Mouse (Mus musculus) spleen, adult 2 months (tissue): ENCODE results near the gene Trpm1. TPM values are rescaled to one million over a fixed set of nuclear protein-coding genes. Genes with fewer than 3 reads are reported as not detected.
A peak's percentile ranks its signal among the peaks of the same experiment; 100 is the strongest.

ENCODE experiments used
- DNase-seq, 2 experiments: peaks; one replicate each; pipeline versions ENCODE4 v3.0.0 to v3.0.0-alpha.2; 2012 to 2021; ENCODE audit warnings: low spot score in 2 of 2, low read depth in 1 of 2
- H3K27ac ChIP-seq: fragments of 200-500 bp; 2 replicates; pipeline ENCODE4 v1.5.1; 2012; ENCODE audit warnings: low read length, inconsistent platforms; ENCODE audit not compliant: insufficient read depth
- H3K27me3 ChIP-seq: fragments of 200-500 bp; 2 replicates; pipeline ENCODE4 v1.6.1; 2012; ENCODE audit warnings: mild to moderate bottlenecking, moderate library complexity, low read length, inconsistent platforms; ENCODE audit not compliant: control insufficient read depth, insufficient read depth
- H3K36me3 ChIP-seq: fragments of 200-500 bp; 2 replicates; pipeline ENCODE4 v1.6.1; 2012; ENCODE audit warnings: mild to moderate bottlenecking, low read length, inconsistent platforms; ENCODE audit not compliant: control insufficient read depth, insufficient read depth
- H3K4me1 ChIP-seq: fragments of 200-500 bp; 2 replicates; pipeline ENCODE4 v1.6.1; 2011; ENCODE audit warnings: inconsistent platforms; ENCODE audit not compliant: control insufficient read depth, insufficient read depth, insufficient read length
- H3K4me3 ChIP-seq: fragments of 200-500 bp; 2 replicates; pipeline ENCODE4 v1.5.1; 2011; ENCODE audit warnings: mild to moderate bottlenecking, inconsistent platforms; ENCODE audit not compliant: insufficient read depth, insufficient read length; ENCODE audit errors: extremely low read depth
- CTCF ChIP-seq: fragments of 200-500 bp; IDR thresholded peaks from 2 replicates; pipeline ENCODE4 v1.5.1; 2011; ENCODE audit warnings: mild to moderate bottlenecking, inconsistent platforms; ENCODE audit not compliant: insufficient read depth, insufficient read length, insufficient replicate concordance; ENCODE audit errors: extremely low read depth
- POLR2A ChIP-seq: fragments of 200-500 bp; IDR thresholded peaks from 2 replicates; pipeline ENCODE4 v1.6.1; 2011; ENCODE audit warnings: low read depth, low read length, inconsistent platforms
- WGBS: fragments of 180-500 bp; shearing (Covaris S2); methylation state at CpG from one replicate; pipeline ENCODE4 v1.1.7; 2018; 5-methylcytosine and 5-hydroxymethylcytosine counted together
- polyA plus RNA-seq: library from polyadenylated mRNA; depleted of rRNA; stranded (reverse); fragments of >200 nt; gene quantifications from 2 replicates; pipeline ENCODE4 v1.2.3, GENCODE M21; 2012

Gene Trpm1
- polyA plus RNA-seq, 1 experiment = 0.97 TPM

DNA sequence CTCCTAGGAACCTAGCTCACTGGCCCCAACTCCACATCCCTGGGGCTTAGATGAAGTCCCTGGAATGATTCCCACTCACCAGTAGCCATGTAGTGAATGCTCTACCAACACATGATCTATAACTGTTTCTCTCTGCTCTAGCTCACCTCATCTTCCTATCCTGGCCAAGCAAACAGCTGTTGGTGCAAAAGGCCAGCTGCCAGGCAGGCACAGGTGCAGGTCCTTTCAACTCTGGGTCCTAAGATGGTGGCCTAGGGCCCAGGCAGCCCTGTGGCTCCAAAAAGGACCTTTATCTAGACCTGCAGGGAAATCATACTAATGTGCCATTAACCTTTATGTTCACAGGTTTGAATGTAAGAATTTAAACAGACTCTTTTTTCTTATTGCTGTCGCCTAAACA is 10.3 kb downstream of the Trpm1 start:
- no peak overlapping the region for H3K27ac ChIP-seq
- WGBS = 84% methylated on average over 1 of the region's 1 CpGs
- no peaks in the 10 kb centered on the region for H3K27me3 ChIP-seq
- no peak overlapping the region for H3K4me3 ChIP-seq
- peaks cover 7% of the 10 kb centered on the region; the same call in 1 of the 2 replicates for H3K4me1 ChIP-seq
- DNase-seq = no peak
- no peaks in the 10 kb centered on the region for H3K36me3 ChIP-seq
- TF ChIP-seq CTCF (no peak), POLR2A (no peak)

DNA sequence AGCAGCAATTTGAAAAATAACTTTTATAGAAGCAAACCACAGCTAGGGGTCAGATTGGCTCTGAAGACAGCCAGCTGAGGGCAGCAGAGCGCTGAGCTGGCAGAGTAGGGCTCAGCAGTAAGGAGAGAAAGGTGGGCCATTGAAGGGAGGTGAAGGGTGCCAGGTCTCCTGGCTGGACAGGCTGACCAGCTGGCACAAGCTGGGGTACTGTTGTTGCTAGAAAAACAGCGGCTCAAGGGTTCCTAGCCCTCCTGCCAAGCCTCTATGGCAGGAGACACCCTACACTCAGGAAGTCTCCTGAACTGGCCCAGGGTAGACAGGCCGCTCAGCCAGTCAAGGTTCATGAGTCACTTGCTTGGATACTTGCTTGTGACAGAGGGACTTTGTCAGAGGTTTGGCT is 11.4 kb downstream of the Trpm1 start:
- Histone ChIP-seq H3K4me3 (no peak overlapping the region), H3K36me3 (no peaks in the 10 kb centered on the region), H3K4me1 (no peaks in the 10 kb centered on the region; the same call in 1 of the 2 replicates), H3K27me3 (no peaks in the 10 kb centered on the region), H3K27ac (no peak overlapping the region)
- TF ChIP-seq POLR2A (no peak), CTCF (peak; percentile 61; the same call in 1 of the 2 replicates)
- WGBS = 66% methylated on average over 3 of the region's 3 CpGs
- DNase-seq = no peak

DNA sequence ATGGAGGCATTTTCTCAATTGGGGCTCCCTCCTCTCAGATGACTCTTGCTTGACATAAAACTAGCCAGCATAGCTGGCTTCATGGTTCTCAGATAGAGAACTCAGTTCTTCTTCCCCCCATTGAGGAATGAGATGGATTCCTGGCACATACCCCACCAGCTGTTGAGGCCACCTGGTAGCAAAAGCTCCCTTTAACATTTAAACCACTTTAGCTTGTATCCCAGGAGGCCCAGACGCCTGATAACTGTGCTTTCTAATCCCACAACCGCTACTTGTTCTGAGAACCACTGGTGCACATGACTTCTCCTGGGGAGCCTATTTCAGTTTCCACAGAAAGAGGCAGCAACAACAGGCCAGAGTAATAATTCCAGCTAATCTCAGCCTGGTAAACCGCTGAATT is 12.4 kb downstream of the Trpm1 start:
- H3K27ac ChIP-seq = no peak overlapping the region
- TF ChIP-seq CTCF = no peak
- no peaks in the 10 kb centered on the region for H3K36me3 ChIP-seq
- 76% methylated on average over 3 of the region's 3 CpGs for WGBS
- H3K4me3 ChIP-seq = no peak overlapping the region
- no peaks in the 10 kb centered on the region; the same call in 1 of the 2 replicates for H3K4me1 ChIP-seq
- no peaks in the 10 kb centered on the region for H3K27me3 ChIP-seq
- no peak for DNase-seq

DNA sequence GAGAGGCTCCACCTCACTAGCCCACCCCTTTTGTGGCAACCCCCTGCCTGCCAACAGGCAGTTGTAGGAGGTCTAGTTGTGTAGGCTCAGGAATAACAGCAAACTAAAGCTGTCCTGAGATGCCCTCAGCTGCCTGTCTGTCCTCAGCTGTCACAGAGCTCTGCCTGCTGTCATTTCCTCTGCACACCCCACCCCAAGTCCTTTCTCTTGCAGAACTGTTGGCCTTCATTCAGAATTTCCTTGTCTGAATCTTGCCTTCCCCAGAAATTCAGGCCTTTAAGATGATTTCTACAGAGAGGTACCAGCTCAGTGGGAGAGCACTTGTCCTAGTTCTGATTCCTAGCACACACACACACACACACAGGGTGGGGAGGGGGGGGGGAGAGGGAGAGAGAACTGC is 13.1 kb downstream of the Trpm1 start:
- H3K4me3 ChIP-seq = no peak overlapping the region
- no peaks in the 10 kb centered on the region; the same call in 1 of the 2 replicates for H3K4me1 ChIP-seq
- H3K27me3 ChIP-seq = no peaks in the 10 kb centered on the region
- H3K36me3 ChIP-seq = no peaks in the 10 kb centered on the region
- TF ChIP-seq POLR2A (no peak), CTCF (no peak)
- no peak overlapping the region for H3K27ac ChIP-seq
- DNase-seq = no peak

DNA sequence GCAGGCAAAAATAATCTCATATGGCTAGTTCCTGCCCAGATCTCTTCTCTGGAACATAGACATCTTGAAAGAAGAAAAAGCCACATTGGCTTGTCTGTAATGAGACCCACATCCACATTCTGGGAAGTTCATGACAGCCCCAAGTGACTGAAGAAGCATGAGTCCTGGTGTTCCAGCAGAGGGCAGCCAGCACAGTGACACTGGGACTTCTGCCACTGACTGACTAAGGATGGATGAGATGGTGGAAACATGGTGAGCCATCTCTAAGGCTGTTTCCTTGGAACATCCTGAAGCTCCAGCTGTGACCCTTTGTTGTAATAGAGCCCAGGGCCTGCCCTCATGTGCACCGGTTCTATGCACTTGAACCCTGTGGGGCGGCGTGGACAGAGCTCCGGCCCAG is 25.7 kb downstream of the Trpm1 start:
- Histone ChIP-seq H3K36me3 (no peaks in the 10 kb centered on the region), H3K4me3 (no peak overlapping the region), H3K27me3 (no peaks in the 10 kb centered on the region), H3K4me1 (no peaks in the 10 kb centered on the region), H3K27ac (no peak overlapping the region)
- 88% methylated on average over 4 of the region's 4 CpGs for WGBS
- no peak for DNase-seq
- TF ChIP-seq CTCF (no peak), POLR2A (no peak)

DNA sequence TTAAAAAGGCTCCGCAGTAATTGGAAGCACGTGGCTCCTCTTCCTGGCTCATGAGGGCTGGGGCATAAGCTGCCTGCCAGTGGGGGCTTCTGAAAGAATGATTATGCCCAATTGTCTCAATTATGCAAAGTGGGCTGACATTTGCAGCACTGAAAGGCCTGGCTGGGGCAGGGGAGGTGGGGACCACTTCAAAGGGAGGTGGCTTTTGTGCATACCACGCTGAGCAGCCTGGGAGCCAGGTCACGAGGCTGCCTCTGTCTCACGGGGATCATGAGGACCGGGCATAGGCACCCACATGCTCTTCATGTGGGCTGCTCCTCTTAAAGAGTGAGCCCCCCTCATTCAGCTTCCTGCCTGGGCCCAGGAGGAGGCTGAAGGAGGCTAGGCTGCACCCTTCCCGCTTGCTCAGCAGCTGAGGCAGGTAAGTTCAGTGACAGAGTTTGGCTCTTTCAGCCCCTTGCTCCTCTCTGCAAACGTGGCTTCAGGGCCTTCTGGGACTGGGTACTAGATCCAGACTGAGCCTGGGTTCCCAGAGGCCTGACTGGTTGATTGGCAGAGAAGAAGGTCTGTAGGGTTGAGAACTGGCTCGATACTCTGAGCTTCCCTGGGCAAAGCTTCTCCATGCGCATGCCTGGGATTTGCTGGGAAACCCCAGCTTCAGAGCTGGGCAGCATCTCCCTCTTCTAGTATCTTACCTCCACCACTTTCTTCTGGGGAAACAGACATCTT is 31.7 kb downstream of the Trpm1 start:
- TF ChIP-seq CTCF = no peak
- TF ChIP-seq POLR2A = no peak
- WGBS = 56% methylated on average over 10 of the region's 10 CpGs
- no peaks in the 10 kb centered on the region for H3K4me1 ChIP-seq
- DNase-seq = no peak
- no peaks in the 10 kb centered on the region for H3K27me3 ChIP-seq
- H3K27ac ChIP-seq = no peak overlapping the region
- no peak overlapping the region for H3K4me3 ChIP-seq
- no peaks in the 10 kb centered on the region for H3K36me3 ChIP-seq

DNA sequence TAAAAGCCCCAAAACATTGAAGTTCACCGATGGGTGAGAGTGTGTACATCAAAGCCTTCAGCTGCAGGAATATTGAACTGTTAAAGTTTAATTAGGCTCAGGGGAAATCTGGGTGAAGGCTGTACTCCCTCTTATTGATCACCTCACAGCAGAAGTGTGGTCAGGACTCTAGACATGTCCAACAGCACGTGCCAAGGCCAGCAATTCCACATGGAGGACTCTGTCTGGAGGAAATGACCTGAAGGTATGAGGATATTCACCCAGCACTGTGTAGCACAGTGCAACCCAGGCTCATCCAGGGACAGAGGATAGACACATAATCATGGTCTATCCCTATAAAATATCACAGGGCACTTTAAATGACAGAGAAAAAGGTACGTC is 32.3 kb downstream of the Trpm1 start:
- H3K27ac ChIP-seq = no peak overlapping the region
- H3K27me3 ChIP-seq = no peaks in the 10 kb centered on the region
- no peak for DNase-seq
- no peak overlapping the region for H3K4me3 ChIP-seq
- no peaks in the 10 kb centered on the region for H3K36me3 ChIP-seq
- TF ChIP-seq CTCF (no peak), POLR2A (no peak)
- H3K4me1 ChIP-seq = no peaks in the 10 kb centered on the region
- WGBS = 82% methylated on average over 3 of the region's 3 CpGs
